Mouse (Mus musculus) stomach, postnatal 0 days (tissue): ENCODE measurements around the gene Bcor. TPM values are rescaled to one million over a fixed set of nuclear protein-coding genes. Genes with fewer than 3 reads are reported as not detected.

ENCODE experiments used
- ATAC-seq: fragments of 200-750 bp; cut with Nextera tagmentation; 2 replicates; pipeline ENCODE4 v1.8.0; 2017; ENCODE audit not compliant: low FRiP score, low TSS enrichment
- DNase-seq: peaks from one replicate; pipeline ENCODE4 v3.0.0-alpha.2; 2016; ENCODE audit warnings: low spot score
- H3K27ac ChIP-seq: fragments of 300-500 bp; sonication (generic); replicated peaks from 2 replicates; pipeline ENCODE4 v1.5.1; 2014; ENCODE audit warnings: mild to moderate bottlenecking, control low read depth
- H3K27me3 ChIP-seq: fragments of 300-500 bp; sonication (generic); 2 replicates; pipeline ENCODE4 v1.6.1; 2014; ENCODE audit warnings: low read length; ENCODE audit not compliant: control insufficient read depth, insufficient read depth
- H3K36me3 ChIP-seq: fragments of 300-500 bp; sonication (generic); 2 replicates; pipeline ENCODE4 v1.6.1; 2014; ENCODE audit warnings: low read length, mixed read lengths; ENCODE audit not compliant: control insufficient read depth, insufficient read depth
- H3K4me1 ChIP-seq: fragments of 300-500 bp; sonication (generic); replicated peaks from 2 replicates; pipeline ENCODE4 v1.6.1; 2014; ENCODE audit warnings: antibody characterized with exemption; ENCODE audit not compliant: control insufficient read depth, insufficient read depth
- H3K4me2 ChIP-seq: fragments of 300-500 bp; sonication (generic); replicated peaks from 2 replicates; pipeline ENCODE4 v1.6.1; 2014; ENCODE audit warnings: low read depth, mild to moderate bottlenecking, control low read depth, moderate library complexity
- H3K4me3 ChIP-seq: fragments of 300-500 bp; sonication (generic); 2 replicates; pipeline ENCODE4 v1.5.1; 2014; ENCODE audit warnings: low read depth, low read length, control low read depth
- H3K9ac ChIP-seq: fragments of 300-500 bp; sonication (generic); 2 replicates; pipeline ENCODE4 v1.6.1; 2014; ENCODE audit warnings: mild to moderate bottlenecking, low read length, control low read depth, mixed read lengths
- H3K9me3 ChIP-seq: fragments of 300-500 bp; sonication (generic); 2 replicates; pipeline ENCODE4 v1.6.1; 2016; ENCODE audit warnings: low read length; ENCODE audit not compliant: control insufficient read depth
- CTCF ChIP-seq: IDR thresholded peaks from 2 replicates; pipeline ENCODE4 v1.5.1; 2016; ENCODE audit warnings: antibody characterized with exemption, low read depth, mild to moderate bottlenecking, moderate library complexity
- EP300 ChIP-seq: optimal IDR thresholded peaks from 2 replicates; pipeline ENCODE3; 2016; ENCODE audit warnings: antibody characterized with exemption
- WGBS: fragments of 180-500 bp; shearing (Covaris S2); extraction: QIAGEN DNeasy Blood & Tissue Kit; methylation state at CpG from one replicate; pipeline ENCODE4 v1.1.7; 2014; 5-methylcytosine and 5-hydroxymethylcytosine counted together
- polyA plus RNA-seq: library from polyadenylated mRNA; unstranded; fragments of >200 nt; fragmentation: Nextera tagmentation; extraction: Ambion mirVana; gene quantifications from 2 replicates; pipeline ENCODE4 v1.2.1, GENCODE M21; 2015

The Bcor gene
- polyA plus RNA-seq, 1 experiment from 2014 or later, result 5.5 TPM

- 65% methylated on average over 6 of the region's 6 CpGs for WGBS
- H3K27me3 ChIP-seq, result no peaks in the 10 kb centered on the region
- TF ChIP-seq CTCF (no peak), EP300 (no peak)
- no peak overlapping the region for H3K4me3 ChIP-seq
- DNase-seq (peak; percentile 24), ATAC-seq (no peak)
- no peaks in the 10 kb centered on the region for H3K36me3 ChIP-seq
- H3K4me1 ChIP-seq, result no peaks in the 10 kb centered on the region
- no peak overlapping the region for H3K27ac ChIP-seq
- no peak overlapping the region for H3K9ac ChIP-seq
- no peak overlapping the region for H3K4me2 ChIP-seq
- no peaks in the 10 kb centered on the region for H3K9me3 ChIP-seq
Measured at GRCm38 (mm10) chrX:12110518-12110917, 49.6 kb downstream of the Bcor start.

GRCm38 (mm10) chrX:12105358-12105757, 54.8 kb downstream of the Bcor start:
- no peak for ATAC-seq
- H3K27ac ChIP-seq, result no peak overlapping the region
- H3K4me1 ChIP-seq, result no peaks in the 10 kb centered on the region
- H3K4me2 ChIP-seq, result no peak overlapping the region
- H3K27me3 ChIP-seq, result no peaks in the 10 kb centered on the region
- DNase-seq, result no peak
- H3K9ac ChIP-seq, result no peak overlapping the region
- H3K9me3 ChIP-seq, result no peaks in the 10 kb centered on the region
- TF ChIP-seq CTCF (no peak), EP300 (no peak)
- no peaks in the 10 kb centered on the region for H3K36me3 ChIP-seq
- 69% methylated on average over 7 of the region's 7 CpGs for WGBS
- no peak overlapping the region for H3K4me3 ChIP-seq

GRCm38 (mm10) chrX:12096783-12097526, 63.2 kb downstream of the Bcor start:
- WGBS, result 56% methylated on average over 12 of the region's 12 CpGs
- H3K4me1 ChIP-seq, result no peaks in the 10 kb centered on the region
- ATAC-seq, result no peak
- H3K9ac ChIP-seq, result no peak overlapping the region
- no peaks in the 10 kb centered on the region for H3K36me3 ChIP-seq
- no peak for DNase-seq
- no peaks in the 10 kb centered on the region for H3K9me3 ChIP-seq
- H3K4me2 ChIP-seq, result no peak overlapping the region
- H3K4me3 ChIP-seq, result no peak overlapping the region
- H3K27ac ChIP-seq, result no peak overlapping the region
- H3K27me3 ChIP-seq, result no peaks in the 10 kb centered on the region
- TF ChIP-seq CTCF (no peak), EP300 (no peak)

- no peak overlapping the region for H3K4me3 ChIP-seq
- DNase-seq (no peak), ATAC-seq (no peak)
- no peaks in the 10 kb centered on the region for H3K9me3 ChIP-seq
- H3K27me3 ChIP-seq, result no peaks in the 10 kb centered on the region
- TF ChIP-seq EP300 (no peak), CTCF (no peak)
- no peaks in the 10 kb centered on the region for H3K4me1 ChIP-seq
- no peak overlapping the region for H3K4me2 ChIP-seq
- H3K36me3 ChIP-seq, result no peaks in the 10 kb centered on the region
- H3K9ac ChIP-seq, result no peak overlapping the region
- 79% methylated on average over 4 of the region's 4 CpGs for WGBS
- H3K27ac ChIP-seq, result no peak overlapping the region
Measured at GRCm38 (mm10) chrX:12093371-12093770, 66.8 kb downstream of the Bcor start.

- 4% methylated on average over 23 of the region's 56 CpGs for WGBS
- H3K9ac ChIP-seq, result peak overlapping the region; percentile 77
- H3K9me3 ChIP-seq, result no peaks in the 10 kb centered on the region
- H3K27ac ChIP-seq, result peak overlapping the region; percentile 94
- DNase-seq (peak; percentile 60), ATAC-seq (no peak)
- no peaks in the 10 kb centered on the region for H3K36me3 ChIP-seq
- H3K4me2 ChIP-seq, result peak overlapping the region; percentile 79
- TF ChIP-seq EP300 (no peak), CTCF (no peak)
- H3K4me3 ChIP-seq, result peak overlapping the region; percentile 55
- H3K27me3 ChIP-seq, result no peaks in the 10 kb centered on the region
- no peaks in the 10 kb centered on the region for H3K4me1 ChIP-seq
Measured at GRCm38 (mm10) chrX:12091431-12092061, 68.6 kb downstream of the Bcor start.

GRCm38 (mm10) chrX:12090871-12091404, 69.2 kb downstream of the Bcor start:
- peak overlapping the region; percentile 55 for H3K4me3 ChIP-seq
- 1% methylated on average over 24 of the region's 47 CpGs for WGBS

More at GRCm38 (mm10) chrX:12090871-12091404, 69.2 kb downstream of the Bcor start:
- H3K27ac ChIP-seq, result peak overlapping the region; percentile 94
- H3K4me2 ChIP-seq, result peak overlapping the region; percentile 79
- H3K36me3 ChIP-seq, result no peaks in the 10 kb centered on the region
- peak; percentile 71 for ATAC-seq
- no peaks in the 10 kb centered on the region for H3K9me3 ChIP-seq
- peak; percentile 84 for DNase-seq
- no peaks in the 10 kb centered on the region for H3K27me3 ChIP-seq
- peak overlapping the region; percentile 77 for H3K9ac ChIP-seq
- no peak for TF ChIP-seq CTCF
- TF ChIP-seq EP300, result no peak
- H3K4me1 ChIP-seq, result no peaks in the 10 kb centered on the region
